Mouse (Mus musculus): ENCODE data around the gene Dnajc5g. TPM values are rescaled to one million over a fixed set of nuclear protein-coding genes. Genes with fewer than 3 reads are reported as not detected.

Gene Dnajc5g
- polyA plus RNA-seq, 1 experiment from 2014 or later: not detected

DNA sequence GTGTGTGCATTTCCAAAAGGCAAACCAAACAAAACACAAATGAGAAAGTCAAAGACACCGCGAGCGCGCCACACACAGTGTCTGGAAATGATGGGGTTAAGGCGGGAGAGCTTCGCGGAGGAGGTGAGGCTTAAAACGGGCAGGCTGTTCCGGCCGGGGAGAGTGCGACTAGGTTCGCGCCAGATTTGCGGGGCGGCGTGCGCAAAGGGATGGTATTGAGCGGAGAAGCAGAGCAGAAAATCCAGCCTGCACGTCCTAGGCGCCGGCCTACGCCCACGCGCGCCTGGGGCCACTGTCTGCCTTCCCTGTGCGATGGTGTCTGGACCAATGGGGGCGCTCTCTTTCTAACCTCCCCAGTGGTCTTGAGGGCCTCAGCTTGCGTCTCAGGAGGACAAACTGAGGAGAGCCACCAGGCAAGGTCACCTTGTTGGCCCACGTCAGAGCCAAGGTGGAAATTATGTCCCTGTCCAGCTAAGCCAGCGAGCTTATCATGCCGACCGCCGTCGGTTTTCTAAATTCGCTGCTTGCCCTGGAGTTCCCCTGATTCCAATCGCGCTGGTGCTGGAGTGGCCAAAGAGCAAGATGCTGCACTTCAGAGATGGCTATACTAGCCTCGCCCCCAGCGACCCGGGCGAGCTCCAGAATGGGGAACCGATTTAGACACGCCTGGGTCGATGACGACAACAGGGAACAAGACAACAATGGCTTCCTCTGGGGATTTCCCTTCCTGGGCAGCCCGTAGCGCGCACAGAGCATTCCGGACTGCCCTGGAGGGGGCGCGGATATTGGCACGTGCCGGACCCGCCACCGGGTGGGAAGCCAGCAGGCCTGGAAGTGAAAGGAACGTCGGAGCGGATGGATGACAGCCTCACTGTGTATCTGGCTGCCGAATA, 11.0 kb upstream of the Dnajc5g start:
- H3K27ac ChIP-seq (ENCODE audit: low read depth, low read length): no peak overlapping the region
- under 1% methylated on average over 59 of the region's 59 CpGs for WGBS
- peak; percentile 26; the same call in 1 of the 2 replicates for ATAC-seq (ENCODE audit: low FRiP score, low TSS enrichment)
- H3K4me3 ChIP-seq (ENCODE audit: low read length): peak overlapping the region; percentile 20
- H3K36me3 ChIP-seq (ENCODE audit: control insufficient read depth, insufficient read depth, low read length): no peaks in the 10 kb centered on the region
- H3K4me2 ChIP-seq (replicated peaks; ENCODE audit: low read depth, low read length): peak overlapping the region; percentile 45
- peaks cover 20% of the 10 kb centered on the region; the same call in 1 of the 2 replicates for H3K4me1 ChIP-seq (ENCODE audit: control insufficient read depth, insufficient read depth, low read length)
- H3K9ac ChIP-seq (ENCODE audit: low read depth, low read length): no peak overlapping the region
- H3K27me3 ChIP-seq (ENCODE audit: control insufficient read depth, insufficient read depth, low read length): peaks cover 65% of the 10 kb centered on the region
- H3K9me3 ChIP-seq (ENCODE audit: control insufficient read depth, low read length): no peaks in the 10 kb centered on the region

DNA sequence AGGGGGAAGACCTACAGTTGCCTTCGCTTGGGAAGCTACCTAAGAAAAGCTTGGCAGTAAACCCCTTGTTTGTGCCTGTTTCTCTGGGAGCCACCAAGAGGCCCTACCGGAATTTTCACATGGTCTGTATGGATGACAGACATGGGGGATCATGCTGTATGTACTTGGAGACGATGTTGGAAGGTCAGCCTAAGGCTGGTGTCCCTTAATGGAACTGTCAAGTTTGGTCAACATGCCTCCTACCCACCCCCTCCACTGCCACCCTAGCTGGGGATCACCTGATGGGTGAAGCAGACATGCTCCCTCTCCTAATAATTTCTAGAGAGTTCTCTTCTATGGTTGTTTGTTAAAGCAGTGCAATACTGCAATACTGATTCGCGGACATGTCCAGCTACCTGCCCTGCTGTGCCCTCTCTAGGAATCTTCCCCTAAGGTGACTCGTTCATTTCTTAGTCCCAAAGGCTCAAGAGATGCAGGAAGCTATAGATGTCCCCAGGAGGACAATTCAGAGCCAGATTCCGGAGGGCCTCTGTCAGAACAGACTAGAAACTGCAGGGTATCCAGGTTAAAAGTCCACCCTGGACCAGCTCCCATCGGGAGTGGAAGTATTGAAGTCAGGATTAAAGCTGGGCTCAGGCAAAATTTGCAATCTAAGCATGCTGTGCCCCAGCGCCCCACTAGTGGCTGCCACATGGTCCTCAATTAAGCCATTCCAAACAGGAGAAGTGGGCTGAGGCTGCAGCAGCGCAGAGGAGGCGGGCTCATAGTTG, 10.2 kb upstream of the Dnajc5g start:
- Histone ChIP-seq H3K4me1 (ENCODE audit: control insufficient read depth, insufficient read depth, low read length) (peaks cover 20% of the 10 kb centered on the region; the same call in 1 of the 2 replicates), H3K4me3 (ENCODE audit: low read length) (peak overlapping the region; percentile 20), H3K27me3 (ENCODE audit: control insufficient read depth, insufficient read depth, low read length) (peaks cover 57% of the 10 kb centered on the region), H3K27ac (ENCODE audit: low read depth, low read length) (no peak overlapping the region), H3K36me3 (ENCODE audit: control insufficient read depth, insufficient read depth, low read length) (no peaks in the 10 kb centered on the region), H3K9ac (ENCODE audit: low read depth, low read length) (no peak overlapping the region), H3K9me3 (ENCODE audit: control insufficient read depth, low read length) (no peaks in the 10 kb centered on the region), H3K4me2 (replicated peaks; ENCODE audit: low read depth, low read length) (peak overlapping the region; percentile 45; the same call in 1 of the 2 replicates)
- ATAC-seq (ENCODE audit: low FRiP score, low TSS enrichment): no peak
- WGBS: 17% methylated on average over 11 of the region's 11 CpGs

DNA sequence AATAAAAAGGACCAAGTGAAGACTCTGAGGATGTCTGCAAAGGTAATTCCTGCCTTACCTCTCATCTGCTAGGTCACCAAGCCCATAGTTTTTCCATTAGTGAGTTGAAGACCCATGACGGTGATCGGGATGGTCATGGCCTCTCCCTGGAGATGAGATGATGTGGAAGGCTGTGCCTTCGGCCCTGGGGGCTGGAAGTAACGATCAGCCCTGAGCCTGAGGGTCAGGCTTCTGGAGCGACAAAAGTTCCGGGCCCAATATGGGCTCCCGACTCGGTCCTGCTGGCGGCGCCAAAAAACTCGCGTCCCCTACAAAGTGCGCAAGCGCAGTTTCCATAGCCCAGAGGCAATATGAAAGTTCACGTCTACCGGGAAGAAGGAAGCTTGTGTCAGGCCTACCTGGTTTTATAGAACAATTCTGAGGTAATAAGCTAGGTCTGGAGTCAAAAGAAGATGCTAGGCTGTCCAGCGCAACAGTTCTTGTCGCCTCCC, 2.0 kb downstream of the Dnajc5g start, which contains the start of gene Slc30a3:
Gene Slc30a3 (minus strand): TSS at position 238 of the 491 bp plus-strand sequence.
- H3K27ac ChIP-seq (ENCODE audit: low read depth, low read length): no peak within 1 kb of the TSS
- WGBS: 93% methylated on average over 18 of the region's 18 CpGs
- no peak within 1 kb of the TSS for H3K9ac ChIP-seq (ENCODE audit: low read depth, low read length)
- H3K4me3 ChIP-seq (ENCODE audit: low read length): no peak within 1 kb of the TSS
- H3K4me1 ChIP-seq (ENCODE audit: control insufficient read depth, insufficient read depth, low read length): no peaks in the 10 kb centered on the region
- H3K36me3 ChIP-seq (ENCODE audit: control insufficient read depth, insufficient read depth, low read length): no peaks in the 10 kb centered on the region
- no peaks in the 10 kb centered on the region for H3K27me3 ChIP-seq (ENCODE audit: control insufficient read depth, insufficient read depth, low read length)
- H3K9me3 ChIP-seq (ENCODE audit: control insufficient read depth, low read length): no peaks in the 10 kb centered on the region
- no peak within 1 kb of the TSS for H3K4me2 ChIP-seq (replicated peaks; ENCODE audit: low read depth, low read length)
- ATAC-seq (ENCODE audit: low FRiP score, low TSS enrichment): no peak

DNA sequence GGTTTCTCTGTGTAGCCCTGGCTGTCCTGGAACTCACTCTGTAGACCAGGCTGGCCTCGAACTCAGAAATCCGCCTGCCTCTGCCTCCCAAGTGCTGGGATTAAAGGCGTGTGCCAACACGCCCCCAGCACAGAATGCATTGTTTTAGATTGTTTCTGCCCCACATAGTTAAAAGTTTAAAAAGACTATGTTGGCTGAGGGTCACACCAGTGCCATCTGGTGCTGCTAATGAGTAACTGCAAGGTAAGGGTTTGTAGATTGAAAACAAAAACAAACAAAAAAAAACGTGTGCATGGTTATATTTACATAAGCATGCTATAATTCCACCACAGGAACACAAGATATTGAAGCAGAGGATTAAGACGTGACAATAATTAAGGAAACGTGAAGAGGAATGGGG, 4.7 kb downstream of the Dnajc5g start:
- H3K4me3 ChIP-seq (ENCODE audit: low read length): no peak overlapping the region
- no peaks in the 10 kb centered on the region for H3K36me3 ChIP-seq (ENCODE audit: control insufficient read depth, insufficient read depth, low read length)
- no peaks in the 10 kb centered on the region for H3K27me3 ChIP-seq (ENCODE audit: control insufficient read depth, insufficient read depth, low read length)
- H3K9me3 ChIP-seq (ENCODE audit: control insufficient read depth, low read length): 0 out of 2 replicates have a peak, but pooled peaks cover 2% of the 10 kb centered on the region
- no peak overlapping the region for H3K27ac ChIP-seq (ENCODE audit: low read depth, low read length)
- no peak overlapping the region for H3K4me2 ChIP-seq (replicated peaks; ENCODE audit: low read depth, low read length)
- no peaks in the 10 kb centered on the region for H3K4me1 ChIP-seq (ENCODE audit: control insufficient read depth, insufficient read depth, low read length)
- WGBS: 34% methylated on average over 7 of the region's 7 CpGs
- no peak for ATAC-seq (ENCODE audit: low FRiP score, low TSS enrichment)
- H3K9ac ChIP-seq (ENCODE audit: low read depth, low read length): no peak overlapping the region

DNA sequence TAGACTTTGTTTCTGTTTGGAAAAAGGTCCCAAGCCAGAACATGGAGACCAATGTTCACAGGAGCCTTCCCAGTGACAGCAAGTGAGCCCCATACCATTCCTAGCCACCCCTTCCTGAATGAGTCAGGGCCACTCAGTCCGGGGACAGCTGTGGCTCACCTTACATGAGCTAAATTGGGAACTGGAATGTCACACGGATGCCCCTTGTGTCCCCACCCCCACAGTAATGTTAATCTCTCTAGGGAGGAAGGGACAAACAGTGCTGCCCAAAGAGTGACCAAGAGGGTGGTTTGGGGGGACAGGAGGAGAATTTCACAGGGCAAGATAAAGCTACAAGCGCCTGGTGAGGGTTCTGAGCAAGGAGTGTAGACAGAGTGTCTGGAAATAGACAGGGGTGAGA, 10.3 kb downstream of the Dnajc5g start, which contains the start of gene Trim54:
Gene Trim54 (plus strand): TSS at position 359 of the 400 bp plus-strand sequence.
- Histone ChIP-seq H3K9ac (ENCODE audit: low read depth, low read length) (no peak within 1 kb of the TSS), H3K36me3 (ENCODE audit: control insufficient read depth, insufficient read depth, low read length) (no peaks in the 10 kb centered on the region), H3K4me3 (ENCODE audit: low read length) (no peak within 1 kb of the TSS), H3K27me3 (ENCODE audit: control insufficient read depth, insufficient read depth, low read length) (no peaks in the 10 kb centered on the region), H3K9me3 (ENCODE audit: control insufficient read depth, low read length) (0 out of 2 replicates have a peak, but pooled peaks cover 2% of the 10 kb centered on the region), H3K27ac (ENCODE audit: low read depth, low read length) (no peak within 1 kb of the TSS), H3K4me2 (replicated peaks; ENCODE audit: low read depth, low read length) (no peak within 1 kb of the TSS), H3K4me1 (ENCODE audit: control insufficient read depth, insufficient read depth, low read length) (no peaks in the 10 kb centered on the region)
- no peak for ATAC-seq (ENCODE audit: low FRiP score, low TSS enrichment)
- 25% methylated on average over 3 of the region's 3 CpGs for WGBS

DNA sequence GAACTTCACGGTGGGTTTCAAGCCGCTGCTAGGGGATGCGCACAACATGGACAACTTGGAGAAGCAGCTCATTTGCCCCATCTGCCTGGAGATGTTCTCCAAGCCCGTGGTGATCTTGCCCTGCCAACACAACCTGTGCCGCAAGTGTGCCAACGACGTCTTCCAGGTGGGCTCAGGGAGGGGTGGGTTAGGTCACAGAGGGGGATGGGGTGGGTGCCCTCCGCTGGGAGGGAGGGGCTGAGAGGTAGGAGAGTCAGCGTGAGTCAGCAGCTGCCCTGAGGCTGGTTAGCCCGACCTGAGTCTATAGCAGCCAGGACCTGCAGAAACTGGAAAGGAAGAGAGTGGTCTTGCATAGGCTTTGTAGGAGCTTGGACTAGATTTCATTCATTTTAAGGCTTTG, 10.8 kb downstream of the Dnajc5g start:
- no peak for ATAC-seq (ENCODE audit: low FRiP score, low TSS enrichment)
- Histone ChIP-seq H3K36me3 (ENCODE audit: control insufficient read depth, insufficient read depth, low read length) (no peaks in the 10 kb centered on the region), H3K27ac (ENCODE audit: low read depth, low read length) (no peak overlapping the region), H3K4me3 (ENCODE audit: low read length) (no peak overlapping the region), H3K4me2 (replicated peaks; ENCODE audit: low read depth, low read length) (no peak overlapping the region), H3K27me3 (ENCODE audit: control insufficient read depth, insufficient read depth, low read length) (no peaks in the 10 kb centered on the region), H3K9ac (ENCODE audit: low read depth, low read length) (no peak overlapping the region), H3K9me3 (ENCODE audit: control insufficient read depth, low read length) (0 out of 2 replicates have a peak, but pooled peaks cover 2% of the 10 kb centered on the region), H3K4me1 (ENCODE audit: control insufficient read depth, insufficient read depth, low read length) (no peaks in the 10 kb centered on the region)
- 34% methylated on average over 10 of the region's 10 CpGs for WGBS

DNA sequence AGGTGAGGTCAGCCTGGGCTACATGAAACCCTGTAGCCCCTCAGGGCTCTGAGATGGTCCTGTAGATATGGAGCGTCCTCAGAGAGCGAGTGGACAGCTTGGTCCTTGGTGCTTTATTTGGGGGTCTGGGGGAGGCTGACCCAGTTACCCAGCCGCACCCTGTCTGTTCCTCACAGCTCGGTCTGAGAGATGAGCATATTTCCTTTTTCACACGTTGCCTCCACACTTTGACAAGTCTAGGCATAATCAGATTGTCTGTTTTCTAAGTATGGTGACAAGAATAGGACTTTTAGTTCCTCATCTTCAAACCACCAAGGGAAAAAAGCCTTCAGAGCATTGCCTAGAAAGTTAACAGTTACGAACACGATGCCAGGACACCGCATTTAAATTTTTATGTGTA, 15.0 kb downstream of the Dnajc5g start:
- no peaks in the 10 kb centered on the region for H3K36me3 ChIP-seq (ENCODE audit: control insufficient read depth, insufficient read depth, low read length)
- no peak overlapping the region for H3K27ac ChIP-seq (ENCODE audit: low read depth, low read length)
- no peaks in the 10 kb centered on the region for H3K9me3 ChIP-seq (ENCODE audit: control insufficient read depth, low read length)
- H3K9ac ChIP-seq (ENCODE audit: low read depth, low read length): no peak overlapping the region
- H3K4me3 ChIP-seq (ENCODE audit: low read length): no peak overlapping the region
- H3K4me1 ChIP-seq (ENCODE audit: control insufficient read depth, insufficient read depth, low read length): no peaks in the 10 kb centered on the region
- no peak for ATAC-seq (ENCODE audit: low FRiP score, low TSS enrichment)
- no peak overlapping the region for H3K4me2 ChIP-seq (replicated peaks; ENCODE audit: low read depth, low read length)
- 83% methylated on average over 8 of the region's 8 CpGs for WGBS
- no peaks in the 10 kb centered on the region for H3K27me3 ChIP-seq (ENCODE audit: control insufficient read depth, insufficient read depth, low read length)

DNA sequence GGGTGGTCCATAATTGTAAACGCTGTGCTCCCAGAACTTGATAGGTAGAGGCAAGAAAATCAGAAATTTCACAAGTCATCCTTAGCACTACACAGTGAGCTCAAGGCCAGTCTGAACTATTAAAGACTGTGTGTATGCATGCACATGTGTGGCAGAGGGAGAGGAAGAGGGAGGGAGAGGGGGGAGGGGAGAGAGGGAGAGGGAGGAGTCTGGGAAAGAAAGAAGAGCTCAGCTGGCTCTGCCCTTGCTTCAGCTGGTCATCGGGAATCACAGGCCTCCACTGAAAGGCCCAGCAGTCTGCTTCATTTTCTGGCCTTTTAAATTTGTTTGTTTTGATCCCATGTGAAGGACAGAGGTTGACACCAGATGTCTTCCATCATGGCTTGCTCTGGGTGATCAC, 17.4 kb downstream of the Dnajc5g start:
- Histone ChIP-seq H3K4me1 (ENCODE audit: control insufficient read depth, insufficient read depth, low read length) (no peaks in the 10 kb centered on the region), H3K9ac (ENCODE audit: low read depth, low read length) (no peak overlapping the region), H3K27ac (ENCODE audit: low read depth, low read length) (no peak overlapping the region), H3K4me3 (ENCODE audit: low read length) (no peak overlapping the region), H3K36me3 (ENCODE audit: control insufficient read depth, insufficient read depth, low read length) (no peaks in the 10 kb centered on the region), H3K27me3 (ENCODE audit: control insufficient read depth, insufficient read depth, low read length) (no peaks in the 10 kb centered on the region), H3K4me2 (replicated peaks; ENCODE audit: low read depth, low read length) (no peak overlapping the region), H3K9me3 (ENCODE audit: control insufficient read depth, low read length) (no peaks in the 10 kb centered on the region)
- 48% methylated on average over 2 of the region's 2 CpGs for WGBS
- no peak for ATAC-seq (ENCODE audit: low FRiP score, low TSS enrichment)
